8 mouse cellular contexts compared by ENCODE assay signal in the genomic region with DNA sequence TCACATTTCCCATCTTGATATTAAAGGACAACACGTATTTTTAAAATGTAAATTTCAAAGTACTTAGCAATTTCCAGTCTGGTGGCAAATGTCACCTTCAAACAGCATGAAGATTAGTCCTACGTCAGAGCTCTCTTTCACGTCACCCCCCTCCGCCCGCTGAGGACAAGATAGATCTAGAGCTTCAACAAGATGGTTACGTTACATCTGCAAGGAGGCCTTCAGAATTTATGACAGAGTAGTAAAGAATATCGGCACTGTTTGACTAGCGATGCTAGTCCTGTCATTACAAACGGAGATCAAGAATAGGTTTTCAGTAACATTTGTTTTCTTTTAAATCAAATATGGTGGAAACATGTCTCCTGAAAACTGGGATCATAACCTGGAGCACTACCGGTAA. TPM values are rescaled to one million over a fixed set of nuclear protein-coding genes. Genes with fewer than 3 reads are reported as not detected.
DNase-seq lines count a peak whose midpoint lies in the region; ATAC-seq and TF ChIP-seq lines count a peak whose summit lies in the region.

No protein-coding gene starts in this region.

- no peak for DNase-seq in lung, adult 2 months
- DNase-seq in lung, postnatal 10 days, result no peak
- DNase-seq in brain, embryonic 14.5 days (ENCODE audit: low read depth), result peak; percentile 52
- peak; percentile 46 to 80 for DNase-seq in frontal cortex, postnatal 36 days (ENCODE audit: low spot score in 2 of 2)
- peak; percentile 30 for DNase-seq in liver, embryonic 13.5 days
- DNase-seq in right cerebral cortex, postnatal 4 days, result peak; percentile 26

- H3K36me3 ChIP-seq in kidney, embryonic 15.5 days, result peaks cover 15% of the 10 kb centered on the region
- H3K36me3 ChIP-seq in liver, embryonic 13.5 days, result 0 out of 2 replicates have a peak, but pooled peaks cover 2% of the 10 kb centered on the region

- peak overlapping the region; percentile 69 for H3K4me2 ChIP-seq in kidney, embryonic 15.5 days
- peak overlapping the region; percentile 78 for H3K4me2 ChIP-seq in liver, embryonic 13.5 days

- no peak for ATAC-seq in kidney, embryonic 15.5 days (replicated peaks; ENCODE audit: low FRiP score)
- ATAC-seq in liver, embryonic 13.5 days (ENCODE audit: low read depth), result no peak
- no peak for ATAC-seq in granulocyte monocyte progenitor cell, adult 5-6 weeks (replicated peaks; ENCODE audit: poor library complexity, severe bottlenecking)

- no peak for TF ChIP-seq POLR2A in lung, adult 2 months (IDR thresholded peaks at IDR 0.05; ENCODE audit: borderline replicate concordance, extremely low read depth, low read depth, low read length)
- no peak for TF ChIP-seq POLR2A in brain, embryonic 14.5 days (IDR thresholded peaks at IDR 0.05; ENCODE audit: borderline replicate concordance, extremely low read depth, insufficient read depth, insufficient read length, poor library complexity, severe bottlenecking)

- H3K27ac ChIP-seq in kidney, embryonic 15.5 days, result peak overlapping the region; percentile 93
- H3K27ac ChIP-seq in liver, embryonic 13.5 days, result no peak overlapping the region

- H3K27me3 ChIP-seq in kidney, embryonic 15.5 days, result no peaks in the 10 kb centered on the region
- H3K27me3 ChIP-seq in liver, embryonic 13.5 days, result no peaks in the 10 kb centered on the region

- no peak for TF ChIP-seq CTCF in lung, adult 2 months (IDR thresholded peaks at IDR 0.05; ENCODE audit: insufficient read depth, low read length)
- TF ChIP-seq CTCF in brain, embryonic 14.5 days (IDR thresholded peaks at IDR 0.05; ENCODE audit: borderline replicate concordance, extremely low read depth, insufficient read depth, insufficient read length), result no peak

- H3K9ac ChIP-seq in kidney, embryonic 15.5 days, result peak overlapping the region; percentile 85
- peak overlapping the region; percentile 75 for H3K9ac ChIP-seq in liver, embryonic 13.5 days

- no peaks in the 10 kb centered on the region for H3K9me3 ChIP-seq in kidney, embryonic 15.5 days (replicated peaks)
- H3K9me3 ChIP-seq in liver, embryonic 13.5 days (replicated peaks), result no peaks in the 10 kb centered on the region

- WGBS in lung, adult 2 months, result 8% methylated on average over 10 of the region's 10 CpGs
- 4% methylated on average over 10 of the region's 10 CpGs for WGBS in kidney, embryonic 15.5 days
- 6% methylated on average over 10 of the region's 10 CpGs for WGBS in liver, embryonic 13.5 days (ENCODE audit: insufficient replicate concordance)

- peak overlapping the region; percentile 76 for H3K4me3 ChIP-seq in lung, adult 2 months (replicated peaks; ENCODE audit: extremely low read depth, low read depth, low read length)
- peak overlapping the region; percentile 88 for H3K4me3 ChIP-seq in kidney, embryonic 15.5 days (replicated peaks)
- H3K4me3 ChIP-seq in liver, embryonic 13.5 days (replicated peaks), result peak overlapping the region; percentile 73

- peaks cover 5% of the 10 kb centered on the region; the same call in 1 of the 2 replicates for H3K4me1 ChIP-seq in lung, adult 2 months (ENCODE audit: control insufficient read depth, insufficient read depth, low read length)
- peaks cover 21% of the 10 kb centered on the region for H3K4me1 ChIP-seq in kidney, embryonic 15.5 days
- H3K4me1 ChIP-seq in liver, embryonic 13.5 days (replicated peaks), result peaks cover 31% of the 10 kb centered on the region

RNA-seq across cellular contexts. Expression of gene Wdpcp, which starts 1.1 kb away (rescaled TPM):
- 3.6 and 6.1 TPM in 2 replicates for polyA plus RNA-seq in lung, adult 2 months (2012; rRNA removed)
- 8.6 and 10.2 TPM in 2 replicates for polyA plus RNA-seq in brain, embryonic 14.5 days (2012; rRNA removed)
- 11.5 and 11.8 TPM in 2 replicates for polyA plus RNA-seq in kidney, embryonic 15.5 days (2015; fragmentation: Nextera tagmentation; extraction: Ambion mirVana)
- polyA plus RNA-seq in liver, embryonic 13.5 days (2015; fragmentation: Nextera tagmentation; extraction: Ambion mirVana), result 1.5 and 2.4 TPM in 2 replicates
- total RNA-seq in granulocyte monocyte progenitor cell, adult 5-6 weeks (2014; fragmentation: Nextera tagmentation), result 5.7 and 12.8 TPM in 2 replicates
- 17.7 and 18.2 TPM in 2 replicates for total RNA-seq in granulocyte monocyte progenitor cell, adult 5-6 weeks (2017)

RNA-seq across cellular contexts. Expression of gene Mdh1, which starts 1.2 kb away (rescaled TPM):
- 60.2 and 104 TPM in 2 replicates for polyA plus RNA-seq in lung, adult 2 months (2012; rRNA removed)
- polyA plus RNA-seq in brain, embryonic 14.5 days (2012; rRNA removed), result 230 and 233 TPM in 2 replicates
- polyA plus RNA-seq in kidney, embryonic 15.5 days (2015; fragmentation: Nextera tagmentation; extraction: Ambion mirVana), result 636 and 660 TPM in 2 replicates
- 176 and 184 TPM in 2 replicates for polyA plus RNA-seq in liver, embryonic 13.5 days (2015; fragmentation: Nextera tagmentation; extraction: Ambion mirVana)
- total RNA-seq in granulocyte monocyte progenitor cell, adult 5-6 weeks (2014; fragmentation: Nextera tagmentation), result 223 and 328 TPM in 2 replicates
- total RNA-seq in granulocyte monocyte progenitor cell, adult 5-6 weeks (2017), result 208 and 232 TPM in 2 replicates

Comparison
In these comparisons a context has a peak if more than half of its experiments do, and no peak if none do; other contexts are left out.
1. DNase-seq: peak in brain, embryonic 14.5 days (single experiment), frontal cortex, postnatal 36 days (2 of 2), liver, embryonic 13.5 days (single experiment) and right cerebral cortex, postnatal 4 days (single experiment); none in lung, adult 2 months (single experiment) and lung, postnatal 10 days (single experiment).
2. Peak in every context shown above with its lines, with median percentiles within 50 percentile points of each other: H3K4me3 ChIP-seq.